Mouse (Mus musculus) heart, embryonic 15.5 days (tissue): ENCODE data around the gene Tmcc1. TPM values are rescaled to one million over a fixed set of nuclear protein-coding genes. Genes with fewer than 3 reads are reported as not detected.
"Not testable (repeated sequence)": the region's sequence is repeated elsewhere in the genome, so short reads cannot be mapped to it uniquely, and the experiment has no call there.

ENCODE experiments used
- ATAC-seq: fragments of 200-750 bp; cut with Nextera tagmentation; replicated peaks from 2 replicates; pipeline ENCODE4 v1.8.0; 2017; ENCODE audit warnings: low read depth, moderate TSS enrichment; ENCODE audit not compliant: insufficient number of reproducible peaks, insufficient read depth, low FRiP score
- H3K27ac ChIP-seq: fragments of 300-500 bp; sonication (generic); 2 replicates; pipeline ENCODE4 v1.5.1; 2015; ENCODE audit warnings: mild to moderate bottlenecking, inconsistent platforms
- H3K27me3 ChIP-seq: fragments of 300-500 bp; sonication (generic); 2 replicates; pipeline ENCODE4 v1.6.1; 2015; ENCODE audit warnings: inconsistent platforms
- H3K36me3 ChIP-seq: fragments of 300-500 bp; sonication (generic); 2 replicates; pipeline ENCODE4 v1.6.1; 2015; ENCODE audit warnings: mild to moderate bottlenecking, inconsistent platforms
- H3K4me1 ChIP-seq: fragments of 300-500 bp; sonication (generic); replicated peaks from 2 replicates; pipeline ENCODE4 v1.6.1; 2015; ENCODE audit warnings: inconsistent platforms
- H3K4me2 ChIP-seq: fragments of 300-500 bp; sonication (generic); 2 replicates; pipeline ENCODE4 v1.6.1; 2015; ENCODE audit warnings: inconsistent platforms, mild to moderate bottlenecking, moderate library complexity
- H3K4me3 ChIP-seq: fragments of 300-500 bp; sonication (generic); 2 replicates; pipeline ENCODE4 v1.5.1; 2015; ENCODE audit warnings: mild to moderate bottlenecking, inconsistent platforms
- H3K9ac ChIP-seq: fragments of 300-500 bp; sonication (generic); 2 replicates; pipeline ENCODE4 v1.6.1; 2015; ENCODE audit warnings: mild to moderate bottlenecking, inconsistent platforms
- H3K9me3 ChIP-seq: fragments of 300-500 bp; sonication (generic); replicated peaks from 2 replicates; pipeline ENCODE4 v1.6.1; 2016; ENCODE audit warnings: inconsistent platforms
- WGBS: fragments of 180-500 bp; shearing (Covaris S2); methylation state at CpG from one replicate; pipeline ENCODE4 v1.1.7; 2015; ENCODE audit warnings: mixed read lengths; 5-methylcytosine and 5-hydroxymethylcytosine counted together
- polyA plus RNA-seq: library from polyadenylated mRNA; unstranded; fragments of >200 nt; fragmentation: Nextera tagmentation; extraction: Ambion mirVana; gene quantifications from 2 replicates; pipeline ENCODE4 v1.2.1, GENCODE M21; 2015

Tmcc1 gene
- polyA plus RNA-seq, 1 experiment from 2014 or later: 10.4 TPM

GRCm38 (mm10) chr6:116073610-116074009 lies 119.7 kb downstream of the Tmcc1 start:
- peaks cover 46% of the 10 kb centered on the region for H3K4me1 ChIP-seq
- no peaks in the 10 kb centered on the region for H3K9me3 ChIP-seq
- H3K9ac ChIP-seq: no peak overlapping the region
- 52% methylated on average over 4 of the region's 4 CpGs for WGBS
- 0 out of 2 replicates have a peak, but pooled peaks have one; percentile 43 for ATAC-seq
- no peak overlapping the region; the same call in 1 of the 2 replicates for H3K4me2 ChIP-seq
- no peak overlapping the region for H3K4me3 ChIP-seq
- H3K27me3 ChIP-seq: no peaks in the 10 kb centered on the region
- H3K36me3 ChIP-seq: no peaks in the 10 kb centered on the region
- H3K27ac ChIP-seq: peak overlapping the region; percentile 95

GRCm38 (mm10) chr6:116072746-116073261 lies 120.5 kb downstream of the Tmcc1 start:
- 14% methylated on average over 8 of the region's 8 CpGs for WGBS
- 0 out of 2 replicates have a peak overlapping the region, but pooled peaks have one; percentile 26 for H3K9ac ChIP-seq
- H3K4me1 ChIP-seq: peaks cover 46% of the 10 kb centered on the region
- H3K4me3 ChIP-seq: peak overlapping the region; percentile 25
- H3K4me2 ChIP-seq: peak overlapping the region; percentile 60
- no peaks in the 10 kb centered on the region for H3K27me3 ChIP-seq
- H3K27ac ChIP-seq: peak overlapping the region; percentile 95
- H3K36me3 ChIP-seq: no peaks in the 10 kb centered on the region
- ATAC-seq: peak; percentile 81
- H3K9me3 ChIP-seq: no peaks in the 10 kb centered on the region

- Histone ChIP-seq H3K4me2 (peak overlapping the region; percentile 60), H3K9ac (0 out of 2 replicates have a peak overlapping the region, but pooled peaks have one; percentile 26), H3K27ac (peak overlapping the region; percentile 95), H3K27me3 (no peaks in the 10 kb centered on the region), H3K4me1 (peaks cover 43% of the 10 kb centered on the region), H3K36me3 (no peaks in the 10 kb centered on the region), H3K9me3 (no peaks in the 10 kb centered on the region), H3K4me3 (peak overlapping the region; percentile 25)
- 23% methylated on average over 6 of the region's 6 CpGs for WGBS
- no peak for ATAC-seq
These were observed 121.0 kb downstream of the Tmcc1 start for GRCm38 (mm10) chr6:116072221-116072745.

GRCm38 (mm10) chr6:116071781-116072180 lies 121.5 kb downstream of the Tmcc1 start:
- H3K4me1 ChIP-seq: peaks cover 43% of the 10 kb centered on the region
- H3K27ac ChIP-seq: peak overlapping the region; percentile 95
- H3K9me3 ChIP-seq: no peaks in the 10 kb centered on the region
- no peaks in the 10 kb centered on the region for H3K36me3 ChIP-seq
- H3K4me3 ChIP-seq: no peak overlapping the region
- WGBS: 69% methylated on average over 2 of the region's 2 CpGs
- H3K9ac ChIP-seq: no peak overlapping the region; the same call in 1 of the 2 replicates
- ATAC-seq: no peak
- H3K27me3 ChIP-seq: no peaks in the 10 kb centered on the region
- H3K4me2 ChIP-seq: peak overlapping the region; percentile 60

- H3K9me3 ChIP-seq: no peaks in the 10 kb centered on the region
- ATAC-seq: no peak
These were observed 122.7 kb downstream of the Tmcc1 start for GRCm38 (mm10) chr6:116070558-116070957.

GRCm38 (mm10) chr6:116063516-116063915 lies 129.8 kb downstream of the Tmcc1 start:
- Histone ChIP-seq H3K4me2 (no peak overlapping the region), H3K27me3 (no peaks in the 10 kb centered on the region), H3K9ac (no peak overlapping the region), H3K4me3 (no peak overlapping the region), H3K9me3 (no peaks in the 10 kb centered on the region), H3K4me1 (peaks cover 8% of the 10 kb centered on the region), H3K27ac (no peak overlapping the region), H3K36me3 (no peaks in the 10 kb centered on the region)
- WGBS: 85% methylated on average over 1 of the region's 1 CpGs
- ATAC-seq: no peak

More at GRCm38 (mm10) chr6:116070558-116070957, 122.7 kb downstream of the Tmcc1 start:
- H3K27ac ChIP-seq: no peak overlapping the region
- H3K36me3 ChIP-seq: no peaks in the 10 kb centered on the region
- peaks cover 41% of the 10 kb centered on the region for H3K4me1 ChIP-seq
- H3K4me2 ChIP-seq: no peak overlapping the region
- WGBS: 86% methylated on average over 3 of the region's 3 CpGs
- H3K27me3 ChIP-seq: no peaks in the 10 kb centered on the region
- no peak overlapping the region for H3K4me3 ChIP-seq
- no peak overlapping the region for H3K9ac ChIP-seq

- ATAC-seq, H3K9me3 ChIP-seq, H3K9ac ChIP-seq, H3K36me3 ChIP-seq, H3K4me3 ChIP-seq, H3K27ac ChIP-seq, H3K27me3 ChIP-seq, H3K4me2 ChIP-seq: not testable (repeated sequence)
- peaks cover 26% of the 10 kb centered on the region for H3K4me1 ChIP-seq
These were observed 133.7 kb downstream of the Tmcc1 start for GRCm38 (mm10) chr6:116059542-116059941.

- H3K27me3 ChIP-seq: no peaks in the 10 kb centered on the region
- H3K4me1 ChIP-seq: peaks cover 26% of the 10 kb centered on the region
- no peak overlapping the region for H3K9ac ChIP-seq
- peak overlapping the region; percentile 41 for H3K27ac ChIP-seq
- no peaks in the 10 kb centered on the region for H3K9me3 ChIP-seq
- no peak overlapping the region for H3K4me3 ChIP-seq
- no peak overlapping the region for H3K4me2 ChIP-seq
- H3K36me3 ChIP-seq: no peaks in the 10 kb centered on the region
- no peak; the same call in 1 of the 2 replicates for ATAC-seq
- 52% methylated on average over 3 of the region's 3 CpGs for WGBS
These were observed 134.6 kb downstream of the Tmcc1 start for GRCm38 (mm10) chr6:116058541-116059300.

- H3K27me3 ChIP-seq: no peaks in the 10 kb centered on the region
- no peak overlapping the region for H3K4me2 ChIP-seq
- H3K9me3 ChIP-seq: no peaks in the 10 kb centered on the region
- H3K4me3 ChIP-seq: no peak overlapping the region
- no peaks in the 10 kb centered on the region for H3K36me3 ChIP-seq
- peaks cover 26% of the 10 kb centered on the region for H3K4me1 ChIP-seq
- no peak overlapping the region for H3K27ac ChIP-seq
- no peak for ATAC-seq
- WGBS: 55% methylated on average over 13 of the region's 13 CpGs
- H3K9ac ChIP-seq: no peak overlapping the region
These were observed 136.5 kb downstream of the Tmcc1 start for GRCm38 (mm10) chr6:116056676-116057264.

- H3K4me1 ChIP-seq: peaks cover 23% of the 10 kb centered on the region
- ATAC-seq: no peak
- H3K4me2 ChIP-seq: no peak overlapping the region
- H3K4me3 ChIP-seq: no peak overlapping the region
- H3K36me3 ChIP-seq: no peaks in the 10 kb centered on the region
- H3K27me3 ChIP-seq: no peaks in the 10 kb centered on the region
- H3K9ac ChIP-seq: no peak overlapping the region
- no peak overlapping the region for H3K27ac ChIP-seq
- WGBS: 86% methylated on average over 2 of the region's 2 CpGs
- no peaks in the 10 kb centered on the region for H3K9me3 ChIP-seq
These were observed 137.5 kb downstream of the Tmcc1 start for GRCm38 (mm10) chr6:116055766-116056165.

GRCm38 (mm10) chr6:116055001-116055471 lies 138.2 kb downstream of the Tmcc1 start:
- Histone ChIP-seq H3K4me3 (no peak overlapping the region), H3K4me1 (peaks cover 25% of the 10 kb centered on the region), H3K36me3 (no peaks in the 10 kb centered on the region), H3K9ac (no peak overlapping the region), H3K9me3 (no peaks in the 10 kb centered on the region), H3K27me3 (no peaks in the 10 kb centered on the region), H3K4me2 (no peak overlapping the region), H3K27ac (no peak overlapping the region)
- 85% methylated on average over 1 of the region's 1 CpGs for WGBS
- no peak for ATAC-seq
